Mouse (Mus musculus) ES-Bruce4 (cell line): ENCODE results near the gene Add3.

Experiments
- CTCF ChIP-seq: IDR thresholded peaks from one replicate; pipeline ENCODE4 v1.8.1; 2011; ENCODE audit warnings: low read depth, low read length
- EP300 ChIP-seq: IDR thresholded peaks from 2 replicates; pipeline ENCODE4 v1.6.1; 2011; ENCODE audit warnings: low read depth, low read length; ENCODE audit not compliant: insufficient read depth
- POLR2A ChIP-seq: IDR thresholded peaks from one replicate; pipeline ENCODE4 v1.8.1; 2011; ENCODE audit warnings: low read length; ENCODE audit not compliant: insufficient read depth

GRCm38 (mm10) chr19:53284268-53285208 lies 144.3 kb downstream of the Add3 start:
- no peak for TF ChIP-seq POLR2A
- TF ChIP-seq CTCF: no peak
- TF ChIP-seq EP300: 0 out of 2 replicates have a peak, but pooled peaks have one; percentile 52
